Mouse (Mus musculus): ENCODE results near the gene Mdh1b. TPM values are rescaled to one million over a fixed set of nuclear protein-coding genes. Genes with fewer than 3 reads are reported as not detected.
A peak's percentile ranks its signal among the peaks of the same experiment; 100 is the strongest.

Gene Mdh1b
- polyA plus RNA-seq, 1 experiment, result 0.07 TPM

- H3K36me3 ChIP-seq (ENCODE audit: control insufficient read depth, insufficient read depth), result no peaks in the 10 kb centered on the region
- no peak for TF ChIP-seq MYOD1 (IDR thresholded peaks at IDR 0.05; ENCODE audit: control insufficient read depth, insufficient read length, low read depth)
- TF ChIP-seq USF1 (IDR thresholded peaks at IDR 0.05; ENCODE audit: low read depth), result peak; percentile 67
- no peaks in the 10 kb centered on the region for H3K79me2 ChIP-seq (ENCODE audit: control insufficient read depth, insufficient read depth)
- H3K4me3 ChIP-seq (ENCODE audit: insufficient read depth, poor library complexity, severe bottlenecking), result no peak overlapping the region
- no peaks in the 10 kb centered on the region for H3K79me3 ChIP-seq (ENCODE audit: low read depth)
- H3ac ChIP-seq (ENCODE audit: control insufficient read depth, insufficient read length, low read depth), result no peak overlapping the region
- H3K27me3 ChIP-seq (ENCODE audit: control insufficient read depth, insufficient read depth, insufficient read length), result no peaks in the 10 kb centered on the region
Observed at GRCm38 (mm10) chr1:63668852-63669160, 61.3 kb downstream of the Mdh1b start.

- H3K4me3 ChIP-seq (ENCODE audit: insufficient read depth, poor library complexity, severe bottlenecking), result no peak overlapping the region
- H3ac ChIP-seq (ENCODE audit: control insufficient read depth, insufficient read length, low read depth), result no peak overlapping the region
- no peaks in the 10 kb centered on the region for H3K36me3 ChIP-seq (ENCODE audit: control insufficient read depth, insufficient read depth)
- no peaks in the 10 kb centered on the region for H3K79me2 ChIP-seq (ENCODE audit: control insufficient read depth, insufficient read depth)
- no peaks in the 10 kb centered on the region for H3K79me3 ChIP-seq (ENCODE audit: low read depth)
- TF ChIP-seq CTCF (IDR thresholded peaks at IDR 0.05; ENCODE audit: control insufficient read depth, insufficient read depth, insufficient read length) (no peak), MYOD1 (IDR thresholded peaks at IDR 0.05; ENCODE audit: control insufficient read depth, insufficient read length, low read depth) (no peak), MYOG (IDR thresholded peaks at IDR 0.05; ENCODE audit: control insufficient read depth, extremely low read depth, insufficient read length) (no peak), FOSL1 (IDR thresholded peaks at IDR 0.05; ENCODE audit: insufficient read depth, low read length, poor library complexity, severe bottlenecking) (no peak), MAX (IDR thresholded peaks at IDR 0.05) (no peak), USF1 (IDR thresholded peaks at IDR 0.05; ENCODE audit: low read depth) (no peak), CEBPB (IDR thresholded peaks at IDR 0.05; ENCODE audit: low read depth) (no peak)
- H3K27me3 ChIP-seq (ENCODE audit: control insufficient read depth, insufficient read depth, insufficient read length), result no peaks in the 10 kb centered on the region
Observed at GRCm38 (mm10) chr1:63667949-63668851, 61.9 kb downstream of the Mdh1b start.

GRCm38 (mm10) chr1:63667201-63667948 lies 62.7 kb downstream of the Mdh1b start:
- no peak overlapping the region for H3K4me3 ChIP-seq (ENCODE audit: insufficient read depth, poor library complexity, severe bottlenecking)
- TF ChIP-seq CTCF (IDR thresholded peaks at IDR 0.05; ENCODE audit: control insufficient read depth, insufficient read depth, insufficient read length), result no peak
- no peak for TF ChIP-seq CEBPB (IDR thresholded peaks at IDR 0.05; ENCODE audit: low read depth)
- TF ChIP-seq MYOG (IDR thresholded peaks at IDR 0.05; ENCODE audit: control insufficient read depth, extremely low read depth, insufficient read length), result no peak
- no peak for TF ChIP-seq USF1 (IDR thresholded peaks at IDR 0.05; ENCODE audit: low read depth)
- no peak for TF ChIP-seq MAX (IDR thresholded peaks at IDR 0.05)
- TF ChIP-seq MYOD1 (IDR thresholded peaks at IDR 0.05; ENCODE audit: control insufficient read depth, insufficient read length, low read depth), result no peak
- TF ChIP-seq FOSL1 (IDR thresholded peaks at IDR 0.05; ENCODE audit: insufficient read depth, low read length, poor library complexity, severe bottlenecking), result no peak
- no peaks in the 10 kb centered on the region for H3K36me3 ChIP-seq (ENCODE audit: control insufficient read depth, insufficient read depth)
- no peaks in the 10 kb centered on the region for H3K27me3 ChIP-seq (ENCODE audit: control insufficient read depth, insufficient read depth, insufficient read length)
- no peaks in the 10 kb centered on the region for H3K79me3 ChIP-seq (ENCODE audit: low read depth)
- no peaks in the 10 kb centered on the region for H3K79me2 ChIP-seq (ENCODE audit: control insufficient read depth, insufficient read depth)
- no peak overlapping the region for H3ac ChIP-seq (ENCODE audit: control insufficient read depth, insufficient read length, low read depth)

- H3K36me3 ChIP-seq (ENCODE audit: control insufficient read depth, insufficient read depth), result no peaks in the 10 kb centered on the region
- TF ChIP-seq CTCF (IDR thresholded peaks at IDR 0.05; ENCODE audit: control insufficient read depth, insufficient read depth, insufficient read length) (no peak), MYOG (IDR thresholded peaks at IDR 0.05; ENCODE audit: control insufficient read depth, extremely low read depth, insufficient read length) (no peak), CEBPB (IDR thresholded peaks at IDR 0.05; ENCODE audit: low read depth) (no peak), USF1 (IDR thresholded peaks at IDR 0.05; ENCODE audit: low read depth) (no peak), MAX (IDR thresholded peaks at IDR 0.05) (no peak)
- no peaks in the 10 kb centered on the region for H3K79me2 ChIP-seq (ENCODE audit: control insufficient read depth, insufficient read depth)
- no peak overlapping the region for H3ac ChIP-seq (ENCODE audit: control insufficient read depth, insufficient read length, low read depth)
- peaks cover 4% of the 10 kb centered on the region for H3K27me3 ChIP-seq (ENCODE audit: control insufficient read depth, insufficient read depth, insufficient read length)
- no peak overlapping the region for H3K4me3 ChIP-seq (ENCODE audit: insufficient read depth, poor library complexity, severe bottlenecking)
- H3K79me3 ChIP-seq (ENCODE audit: low read depth), result no peaks in the 10 kb centered on the region
Observed at GRCm38 (mm10) chr1:63666089-63666488, 64.0 kb downstream of the Mdh1b start.

GRCm38 (mm10) chr1:63659591-63659990 lies 70.5 kb downstream of the Mdh1b start:
- Histone ChIP-seq H3K27me3 (ENCODE audit: control insufficient read depth, insufficient read depth, insufficient read length) (peaks cover 4% of the 10 kb centered on the region), H3K79me2 (ENCODE audit: control insufficient read depth, insufficient read depth) (no peaks in the 10 kb centered on the region), H3K36me3 (ENCODE audit: control insufficient read depth, insufficient read depth) (no peaks in the 10 kb centered on the region), H3ac (ENCODE audit: control insufficient read depth, insufficient read length, low read depth) (no peak overlapping the region), H3K79me3 (ENCODE audit: low read depth) (no peaks in the 10 kb centered on the region), H3K4me3 (ENCODE audit: insufficient read depth, poor library complexity, severe bottlenecking) (no peak overlapping the region)
- TF ChIP-seq FOSL1 (IDR thresholded peaks at IDR 0.05; ENCODE audit: insufficient read depth, low read length, poor library complexity, severe bottlenecking), result no peak
- TF ChIP-seq CTCF (IDR thresholded peaks at IDR 0.05; ENCODE audit: control insufficient read depth, insufficient read depth, insufficient read length), result peak; percentile 9
- no peak for TF ChIP-seq MAX (IDR thresholded peaks at IDR 0.05)

GRCm38 (mm10) chr1:63658016-63658415 lies 72.1 kb downstream of the Mdh1b start:
- Histone ChIP-seq H3K79me2 (ENCODE audit: control insufficient read depth, insufficient read depth) (no peaks in the 10 kb centered on the region), H3K79me3 (ENCODE audit: low read depth) (no peaks in the 10 kb centered on the region), H3ac (ENCODE audit: control insufficient read depth, insufficient read length, low read depth) (no peak overlapping the region), H3K36me3 (ENCODE audit: control insufficient read depth, insufficient read depth) (no peaks in the 10 kb centered on the region), H3K4me3 (ENCODE audit: insufficient read depth, poor library complexity, severe bottlenecking) (no peak overlapping the region), H3K27me3 (ENCODE audit: control insufficient read depth, insufficient read depth, insufficient read length) (peaks cover 4% of the 10 kb centered on the region)
- TF ChIP-seq CEBPB (IDR thresholded peaks at IDR 0.05; ENCODE audit: low read depth), result no peak
- no peak for TF ChIP-seq CTCF (IDR thresholded peaks at IDR 0.05; ENCODE audit: control insufficient read depth, insufficient read depth, insufficient read length)
- no peak for TF ChIP-seq USF1 (IDR thresholded peaks at IDR 0.05; ENCODE audit: low read depth)
- TF ChIP-seq MYOD1 (IDR thresholded peaks at IDR 0.05; ENCODE audit: control insufficient read depth, insufficient read length, low read depth), result no peak
- no peak for TF ChIP-seq MYOG (IDR thresholded peaks at IDR 0.05; ENCODE audit: control insufficient read depth, extremely low read depth, insufficient read length)
- no peak for TF ChIP-seq MAX (IDR thresholded peaks at IDR 0.05)
- TF ChIP-seq FOSL1 (IDR thresholded peaks at IDR 0.05; ENCODE audit: insufficient read depth, low read length, poor library complexity, severe bottlenecking), result no peak

All from C2C12 (cell line).